Mouse (Mus musculus) lung, embryonic 15.5 days (tissue): ENCODE measurements around the gene Olfr576. TPM values are rescaled to one million over a fixed set of nuclear protein-coding genes. Genes with fewer than 3 reads are reported as not detected.

Source experiments
- ATAC-seq: fragments of 200-750 bp; cut with Nextera tagmentation; 2 replicates; pipeline ENCODE4 v1.8.0; 2017; ENCODE audit warnings: moderate number of reproducible peaks, borderline replicate concordance; ENCODE audit not compliant: low FRiP score, low TSS enrichment; ENCODE audit errors: extremely low read depth
- H3K27ac ChIP-seq: fragments of 300-500 bp; sonication (generic); 2 replicates; pipeline ENCODE4 v1.5.1; 2015; ENCODE audit warnings: moderate library complexity, mild to moderate bottlenecking, inconsistent platforms
- H3K27me3 ChIP-seq: fragments of 300-500 bp; sonication (generic); 2 replicates; pipeline ENCODE4 v1.6.1; 2015; ENCODE audit warnings: inconsistent platforms
- H3K36me3 ChIP-seq: fragments of 300-500 bp; sonication (generic); 2 replicates; pipeline ENCODE4 v1.6.1; 2015; ENCODE audit warnings: inconsistent platforms
- H3K4me1 ChIP-seq: fragments of 300-500 bp; sonication (generic); 2 replicates; pipeline ENCODE4 v1.6.1; 2015; ENCODE audit warnings: inconsistent platforms
- H3K4me2 ChIP-seq: fragments of 300-500 bp; sonication (generic); 2 replicates; pipeline ENCODE4 v1.6.1; 2015; ENCODE audit warnings: inconsistent platforms, mild to moderate bottlenecking, moderate library complexity
- H3K4me3 ChIP-seq: fragments of 300-500 bp; sonication (generic); 2 replicates; pipeline ENCODE4 v1.5.1; 2015; ENCODE audit warnings: mild to moderate bottlenecking, inconsistent platforms
- H3K9ac ChIP-seq: fragments of 300-500 bp; sonication (generic); 2 replicates; pipeline ENCODE4 v1.6.1; 2015; ENCODE audit warnings: inconsistent platforms
- H3K9me3 ChIP-seq: fragments of 300-500 bp; sonication (generic); 2 replicates; pipeline ENCODE4 v1.6.1; 2016; ENCODE audit warnings: inconsistent platforms
- WGBS: fragments of 180-500 bp; shearing (Covaris S2); methylation state at CpG from one replicate; pipeline ENCODE4 v1.1.7; 2015; 5-methylcytosine and 5-hydroxymethylcytosine counted together
- polyA plus RNA-seq: library from polyadenylated mRNA; unstranded; fragments of >200 nt; fragmentation: Nextera tagmentation; extraction: Ambion mirVana; gene quantifications from 2 replicates; pipeline ENCODE4 v1.2.1, GENCODE M21; 2015

Gene Olfr576
- polyA plus RNA-seq, 1 experiment from 2014 or later: not detected

DNA sequence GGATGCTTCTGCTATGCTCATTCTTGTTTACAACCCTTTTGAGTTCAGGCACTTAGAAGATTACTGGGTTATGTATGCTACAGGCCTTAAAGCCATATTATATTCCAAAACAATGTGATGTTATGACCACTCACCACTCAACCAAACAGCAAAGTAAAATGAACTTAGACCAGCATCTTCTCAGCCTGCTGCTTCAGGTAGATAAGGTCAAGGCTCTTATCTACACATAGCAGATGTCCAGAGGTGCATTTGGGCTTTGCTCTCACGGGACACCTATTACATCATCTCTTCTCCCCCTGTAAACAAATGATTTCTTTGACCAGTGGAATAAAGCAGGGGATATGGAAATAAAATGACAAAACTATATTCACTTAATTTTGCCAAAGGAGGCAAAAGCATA is 3.9 kb upstream of the Olfr576 start, which contains the start of gene Olfr575:
Gene Olfr575, minus strand, starts transcription at position 183 of the 400 bp plus-strand sequence.
- Histone ChIP-seq H3K4me2 (no peak within 1 kb of the TSS), H3K4me1 (no peaks in the 10 kb centered on the region), H3K27ac (no peak within 1 kb of the TSS)

DNA sequence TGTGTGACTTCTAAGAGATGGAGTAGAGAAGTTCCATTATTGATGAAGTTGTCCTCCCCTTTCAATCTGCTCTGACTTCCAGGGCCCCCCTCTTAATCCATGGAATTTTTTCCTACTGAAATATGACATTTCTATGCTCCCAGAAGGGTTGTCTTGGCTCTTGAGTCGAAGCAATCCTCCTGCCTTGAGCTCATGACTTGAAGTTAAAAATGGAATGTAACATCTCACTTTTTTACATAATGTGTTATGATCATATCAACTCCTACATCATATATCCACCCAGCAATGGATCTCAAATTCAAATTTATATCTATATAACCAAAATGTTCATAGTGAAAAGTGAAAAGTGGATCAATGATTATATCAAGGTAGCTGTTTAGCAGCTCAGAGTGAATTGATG is 11.9 kb downstream of the Olfr576 start:
- Histone ChIP-seq H3K4me3 (no peak overlapping the region), H3K36me3 (no peaks in the 10 kb centered on the region), H3K9me3 (no peaks in the 10 kb centered on the region), H3K27me3 (no peaks in the 10 kb centered on the region), H3K9ac (no peak overlapping the region), H3K27ac (no peak overlapping the region), H3K4me1 (no peaks in the 10 kb centered on the region), H3K4me2 (no peak overlapping the region)
- WGBS: 50% methylated on average over 1 of the region's 1 CpGs
- ATAC-seq: no peak

More for the DNA sequence above, 3.9 kb upstream of the Olfr576 start, which contains the start of gene Olfr575:
- H3K9ac ChIP-seq: no peak within 1 kb of the TSS
- no peaks in the 10 kb centered on the region for H3K27me3 ChIP-seq
- no peak for ATAC-seq
- no peaks in the 10 kb centered on the region for H3K36me3 ChIP-seq
- no peaks in the 10 kb centered on the region for H3K9me3 ChIP-seq
- 38% methylated on average over 1 of the region's 1 CpGs for WGBS
- no peak within 1 kb of the TSS for H3K4me3 ChIP-seq

DNA sequence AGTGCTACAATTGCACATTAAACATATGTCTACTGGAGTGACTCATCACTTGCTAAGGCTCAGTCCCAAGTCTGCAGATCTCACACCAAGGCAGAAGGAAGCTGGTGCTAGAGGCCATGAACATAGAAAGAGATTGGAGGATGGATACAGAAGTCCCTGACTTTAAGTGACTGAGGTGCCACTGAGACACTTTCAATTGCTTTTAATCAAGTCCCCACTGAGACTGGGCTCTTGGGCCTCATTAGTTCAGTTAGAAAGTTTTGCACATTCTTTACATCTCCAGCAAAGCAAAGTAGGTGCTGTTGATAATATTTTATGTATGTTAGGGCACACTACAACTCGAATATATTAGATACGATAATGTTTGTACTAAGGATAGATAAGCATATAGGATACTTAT is 13.4 kb downstream of the Olfr576 start, which contains the start of gene Olfr577:
Gene Olfr577, minus strand, starts transcription at position 101 of the 400 bp plus-strand sequence.
- Histone ChIP-seq H3K9me3 (no peaks in the 10 kb centered on the region), H3K27ac (no peak within 1 kb of the TSS), H3K27me3 (no peaks in the 10 kb centered on the region), H3K4me2 (no peak within 1 kb of the TSS), H3K4me1 (no peaks in the 10 kb centered on the region), H3K4me3 (no peak within 1 kb of the TSS), H3K9ac (no peak within 1 kb of the TSS), H3K36me3 (no peaks in the 10 kb centered on the region)
- 67% methylated on average over 2 of the region's 2 CpGs for WGBS
- no peak for ATAC-seq

DNA sequence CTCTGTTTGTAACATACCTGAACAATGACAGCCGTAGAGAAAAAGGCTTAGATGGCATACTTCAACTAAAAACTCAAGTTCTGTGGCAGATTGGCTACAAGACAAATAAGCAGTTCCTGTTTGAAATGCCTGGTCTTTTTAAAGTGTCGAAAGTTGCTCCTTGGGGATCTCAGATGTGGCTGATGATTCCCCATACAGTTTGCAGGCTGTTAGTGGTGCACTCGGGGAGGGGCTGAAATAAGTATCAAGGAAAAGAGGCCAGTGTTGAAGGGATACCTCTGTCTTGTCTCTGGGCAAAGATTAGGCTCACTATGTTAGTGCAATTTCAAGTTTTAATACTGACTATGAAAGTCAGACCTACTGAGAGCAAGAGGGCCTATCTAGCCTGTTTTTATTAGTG is 26.8 kb downstream of the Olfr576 start, which contains the start of gene Olfr578:
Gene Olfr578, minus strand, starts transcription at position 101 of the 400 bp plus-strand sequence.
- H3K9ac ChIP-seq: no peak within 1 kb of the TSS
- no peaks in the 10 kb centered on the region for H3K4me1 ChIP-seq
- no peaks in the 10 kb centered on the region for H3K27me3 ChIP-seq
- no peaks in the 10 kb centered on the region for H3K36me3 ChIP-seq
- WGBS: 55% methylated on average over 3 of the region's 3 CpGs
- H3K4me3 ChIP-seq: no peak within 1 kb of the TSS
- ATAC-seq: no peak
- H3K9me3 ChIP-seq: no peaks in the 10 kb centered on the region
- no peak within 1 kb of the TSS for H3K4me2 ChIP-seq
- H3K27ac ChIP-seq: no peak within 1 kb of the TSS

Other genes with a start within 250 kb of the Olfr576 start
- not detected in 2 replicates for gene Olfr33, start 243.6 kb upstream of the Olfr576 start, polyA plus RNA-seq
- gene Olfr559, start 235.2 kb upstream of the Olfr576 start, polyA plus RNA-seq: not detected in 2 replicates
- 0.09 TPM in 1 of 2 replicates, not detected in the other for gene Olfr560, start 203.3 kb upstream of the Olfr576 start, polyA plus RNA-seq
- gene Olfr78, start 203.2 kb upstream of the Olfr576 start, polyA plus RNA-seq: 0.21 and 0.36 TPM in 2 replicates
- gene Olfr561, start 191.4 kb upstream of the Olfr576 start, polyA plus RNA-seq: not detected in 2 replicates
- gene Olfr564, start 159.2 kb upstream of the Olfr576 start, polyA plus RNA-seq: not detected in 2 replicates
- not detected in 2 replicates for gene Olfr566, start 103.9 kb upstream of the Olfr576 start, polyA plus RNA-seq
- gene Olfr568, start 85.5 kb upstream of the Olfr576 start, polyA plus RNA-seq: not detected in 2 replicates
- not detected in 2 replicates for gene Olfr569, start 71.8 kb upstream of the Olfr576 start, polyA plus RNA-seq
- gene Olfr570, start 68.1 kb upstream of the Olfr576 start, polyA plus RNA-seq: not detected in 2 replicates
- not detected in 2 replicates for gene Olfr571, start 45.1 kb upstream of the Olfr576 start, polyA plus RNA-seq
- not detected in 2 replicates for gene Olfr572, start 38.3 kb upstream of the Olfr576 start, polyA plus RNA-seq
- not detected in 2 replicates for gene Olfr573-ps1, start 20.1 kb upstream of the Olfr576 start, polyA plus RNA-seq
- not detected in 2 replicates for gene Olfr574, start 14.2 kb upstream of the Olfr576 start, polyA plus RNA-seq
- gene Olfr575, start 3.9 kb upstream of the Olfr576 start, polyA plus RNA-seq: not detected in 2 replicates
- not detected in 2 replicates for gene Olfr577, start 13.3 kb downstream of the Olfr576 start, polyA plus RNA-seq
- not detected in 2 replicates for gene Olfr578, start 26.7 kb downstream of the Olfr576 start, polyA plus RNA-seq
- gene Olfr582, start 75.4 kb downstream of the Olfr576 start, polyA plus RNA-seq: not detected in 2 replicates
- not detected in 2 replicates for gene Olfr583, start 88.6 kb downstream of the Olfr576 start, polyA plus RNA-seq
- gene Olfr584, start 119.2 kb downstream of the Olfr576 start, polyA plus RNA-seq: not detected in 2 replicates
- gene Olfr585, start 135.1 kb downstream of the Olfr576 start, polyA plus RNA-seq: not detected in 2 replicates
- not detected in 2 replicates for gene Olfr586, start 163.0 kb downstream of the Olfr576 start, polyA plus RNA-seq
- not detected in 2 replicates for gene Olfr588-ps1, start 178.2 kb downstream of the Olfr576 start, polyA plus RNA-seq
- gene Olfr589, start 193.7 kb downstream of the Olfr576 start, polyA plus RNA-seq: not detected in 2 replicates
- not detected in 2 replicates for gene Olfr591, start 215.7 kb downstream of the Olfr576 start, polyA plus RNA-seq
- gene Olfr592, start 222.1 kb downstream of the Olfr576 start, polyA plus RNA-seq: not detected in 2 replicates
- not detected in 2 replicates for gene Olfr593, start 249.2 kb downstream of the Olfr576 start, polyA plus RNA-seq